Comparison of ENCODE assay signal across 18 mouse cellular contexts in genomic region chr3:66798292-66798691, GRCm38 (mm10).
DNase-seq lines count a peak whose midpoint lies in the region; ATAC-seq and TF ChIP-seq lines count a peak whose summit lies in the region.
"Had no signal": no experiment of that assay in that cellular context is flagged by ENCODE, and none has a peak within 500 bp of the region (broad histone marks: within the 10 kb centered on the region; RNA-seq: fewer than 3 reads in every experiment).

No protein-coding gene starts in this region.

- no peak overlapping the region for H3K4me3 ChIP-seq in embryonic facial prominence, embryonic 14.5 days (ENCODE audit: low read depth, low read length)
- no peak overlapping the region for H3K4me3 ChIP-seq in embryonic facial prominence, embryonic 10.5 days
- no peak overlapping the region for H3K4me3 ChIP-seq in limb, embryonic 10.5 days
- H3K4me3 ChIP-seq in limb, embryonic 14.5 days (replicated peaks; ENCODE audit: low read length): no peak overlapping the region
- no peak overlapping the region for H3K4me3 ChIP-seq in intestine, postnatal 0 days (ENCODE audit: low read depth, low read length)
- H3K4me3 ChIP-seq: forebrain, embryonic 12.5 days; gastrocnemius, adult 2 months; heart, embryonic 15.5 days; hindbrain, embryonic 15.5 days had no signal

- H3K27me3 ChIP-seq in embryonic facial prominence, embryonic 14.5 days (replicated peaks; ENCODE audit: control insufficient read depth, insufficient read depth, low read length): no peaks in the 10 kb centered on the region
- H3K27me3 ChIP-seq in embryonic facial prominence, embryonic 10.5 days (replicated peaks; ENCODE audit: low read depth, poor library complexity, severe bottlenecking): no peaks in the 10 kb centered on the region
- no peaks in the 10 kb centered on the region for H3K27me3 ChIP-seq in limb, embryonic 10.5 days (ENCODE audit: low read depth, poor library complexity, severe bottlenecking)
- no peaks in the 10 kb centered on the region for H3K27me3 ChIP-seq in limb, embryonic 14.5 days (ENCODE audit: control insufficient read depth, insufficient read depth, low read length)
- H3K27me3 ChIP-seq in intestine, postnatal 0 days (replicated peaks; ENCODE audit: control insufficient read depth, insufficient read depth, low read length): no peaks in the 10 kb centered on the region
- H3K27me3 ChIP-seq: forebrain, embryonic 12.5 days; heart, embryonic 15.5 days; hindbrain, embryonic 15.5 days had no signal

- H3K4me1 ChIP-seq in embryonic facial prominence, embryonic 14.5 days (ENCODE audit: control insufficient read depth, insufficient read depth, low read length): no peaks in the 10 kb centered on the region
- H3K4me1 ChIP-seq in embryonic facial prominence, embryonic 10.5 days: peaks cover 12% of the 10 kb centered on the region
- peaks cover 35% of the 10 kb centered on the region for H3K4me1 ChIP-seq in limb, embryonic 10.5 days
- H3K4me1 ChIP-seq in limb, embryonic 14.5 days (ENCODE audit: control insufficient read depth, insufficient read depth, low read length): 0 out of 2 replicates have a peak, but pooled peaks cover 6% of the 10 kb centered on the region
- H3K4me1 ChIP-seq in intestine, postnatal 0 days (replicated peaks; ENCODE audit: control insufficient read depth, insufficient read depth, low read length): no peaks in the 10 kb centered on the region
- H3K4me1 ChIP-seq: heart, embryonic 15.5 days had no signal

- no peak for ATAC-seq in embryonic facial prominence, embryonic 14.5 days (ENCODE audit: low read depth)
- no peak for ATAC-seq in limb, embryonic 14.5 days (ENCODE audit: low FRiP score, low read depth)
- ATAC-seq in intestine, postnatal 0 days: no peak
- ATAC-seq: inflammation-experienced regulatory T-cells, adult 6 months had no signal

- no peaks in the 10 kb centered on the region for H3K36me3 ChIP-seq in embryonic facial prominence, embryonic 14.5 days (ENCODE audit: control insufficient read depth, insufficient read depth, low read length)
- H3K36me3 ChIP-seq in embryonic facial prominence, embryonic 10.5 days (replicated peaks): no peaks in the 10 kb centered on the region
- no peaks in the 10 kb centered on the region for H3K36me3 ChIP-seq in limb, embryonic 10.5 days
- H3K36me3 ChIP-seq in limb, embryonic 14.5 days (ENCODE audit: control insufficient read depth, insufficient read depth, low read length): no peaks in the 10 kb centered on the region
- no peaks in the 10 kb centered on the region for H3K36me3 ChIP-seq in intestine, postnatal 0 days (ENCODE audit: control insufficient read depth, insufficient read depth)
- H3K36me3 ChIP-seq: forebrain, embryonic 12.5 days; heart, embryonic 15.5 days; hindbrain, embryonic 15.5 days had no signal

- TF ChIP-seq CTCF in intestine, postnatal 0 days (IDR thresholded peaks at IDR 0.05; ENCODE audit: low read depth): no peak

- 61% methylated on average over 5 of the region's 5 CpGs for WGBS in embryonic facial prominence, embryonic 14.5 days
- 79% methylated on average over 5 of the region's 5 CpGs for WGBS in embryonic facial prominence, embryonic 10.5 days
- WGBS in limb, embryonic 10.5 days: 50% methylated on average over 5 of the region's 5 CpGs
- WGBS in limb, embryonic 14.5 days: 30% methylated on average over 5 of the region's 5 CpGs
- 71% methylated on average over 5 of the region's 5 CpGs for WGBS in intestine, postnatal 0 days

- no peak overlapping the region for H3K4me2 ChIP-seq in embryonic facial prominence, embryonic 14.5 days (ENCODE audit: low read depth, low read length)
- no peak overlapping the region for H3K4me2 ChIP-seq in limb, embryonic 14.5 days (replicated peaks; ENCODE audit: low read depth, low read length, severe bottlenecking)
- no peak overlapping the region for H3K4me2 ChIP-seq in intestine, postnatal 0 days (replicated peaks; ENCODE audit: low read depth)
- H3K4me2 ChIP-seq: forebrain, embryonic 12.5 days; heart, embryonic 11.5 days; heart, embryonic 15.5 days had no signal

- H3K27ac ChIP-seq in embryonic facial prominence, embryonic 14.5 days (replicated peaks; ENCODE audit: low read depth, low read length): no peak overlapping the region
- no peak overlapping the region for H3K27ac ChIP-seq in embryonic facial prominence, embryonic 10.5 days (replicated peaks)
- peak overlapping the region; percentile 76; the same call in 1 of the 2 replicates for H3K27ac ChIP-seq in limb, embryonic 10.5 days
- no peak overlapping the region for H3K27ac ChIP-seq in limb, embryonic 14.5 days (replicated peaks; ENCODE audit: low read depth, low read length)
- no peak overlapping the region for H3K27ac ChIP-seq in intestine, postnatal 0 days (ENCODE audit: low read depth, low read length)
- H3K27ac ChIP-seq: forebrain, embryonic 12.5 days; gastrocnemius, adult 2 months; heart, embryonic 15.5 days; hindbrain, embryonic 15.5 days had no signal

- no peaks in the 10 kb centered on the region for H3K9me3 ChIP-seq in embryonic facial prominence, embryonic 14.5 days (ENCODE audit: control insufficient read depth, low read length)
- no peaks in the 10 kb centered on the region for H3K9me3 ChIP-seq in embryonic facial prominence, embryonic 10.5 days
- H3K9me3 ChIP-seq in limb, embryonic 10.5 days (replicated peaks): no peaks in the 10 kb centered on the region
- no peaks in the 10 kb centered on the region for H3K9me3 ChIP-seq in limb, embryonic 14.5 days (ENCODE audit: control insufficient read depth, low read length)
- no peaks in the 10 kb centered on the region for H3K9me3 ChIP-seq in intestine, postnatal 0 days (ENCODE audit: control insufficient read depth)
- H3K9me3 ChIP-seq: forebrain, embryonic 12.5 days; heart, embryonic 15.5 days; hindbrain, embryonic 15.5 days had no signal

- peak; percentile 39 for DNase-seq in embryonic facial prominence, embryonic 14.5 days (ENCODE audit: low spot score)
- DNase-seq in embryonic facial prominence, embryonic 10.5 days (ENCODE audit: low spot score): no peak
- peak; percentile 23 for DNase-seq in fat pad, adult 2 months (ENCODE audit: extremely low read depth, low read depth, low spot score)
- no peak for DNase-seq in limb, embryonic 10.5 days (ENCODE audit: low spot score)
- peak; percentile 71 for DNase-seq in limb, embryonic 14.5 days (ENCODE audit: low spot score)
- DNase-seq in spleen, postnatal 14 days (ENCODE audit: low spot score in 2 of 2): no peak
- no peak for DNase-seq in kidney, adult 8-10 months
- DNase-seq: cerebellum, adult 18-20 months; cerebellum, adult 9-11 months; gastrocnemius, adult 2 months; gastrocnemius, postnatal 25 days; heart, adult 18-20 months had no signal

- no peak overlapping the region for H3K9ac ChIP-seq in embryonic facial prominence, embryonic 14.5 days (ENCODE audit: low read depth, low read length)
- no peak overlapping the region for H3K9ac ChIP-seq in limb, embryonic 14.5 days (ENCODE audit: low read depth, low read length, severe bottlenecking)
- no peak overlapping the region for H3K9ac ChIP-seq in intestine, postnatal 0 days (ENCODE audit: low read depth, low read length)
- H3K9ac ChIP-seq: forebrain, embryonic 12.5 days; heart, embryonic 15.5 days; hindbrain, embryonic 15.5 days had no signal

- TF ChIP-seq POLR2A in limb, embryonic 14.5 days (IDR thresholded peaks at IDR 0.05; ENCODE audit: borderline replicate concordance, extremely low read depth, insufficient read depth, insufficient read length): no peak

Comparison
In these comparisons a context has a peak if more than half of its experiments do, and no peak if none do; other contexts are left out.
1. DNase-seq: peak in embryonic facial prominence, embryonic 14.5 days (single experiment), fat pad, adult 2 months (single experiment) and limb, embryonic 14.5 days (single experiment); none in embryonic facial prominence, embryonic 10.5 days (single experiment), limb, embryonic 10.5 days (single experiment), spleen, postnatal 14 days (0 of 2) and kidney, adult 8-10 months (0 of 2).